Mouse (Mus musculus) lung, embryonic 14.5 days (tissue): ENCODE measurements at regions not wholly inside any gene's neighbourhood (a gene's known extent, or its start where the extent isn't known, plus 50 kb on each side); places are given as distances from the start of the nearest gene placed in this dataset.
A peak's percentile ranks its signal among the peaks of the same experiment; 100 is the strongest.

Experiments
- ATAC-seq: fragments of 200-750 bp; cut with Nextera tagmentation; 2 replicates; pipeline ENCODE4 v1.8.0; 2017; ENCODE audit warnings: mild to moderate bottlenecking, moderate TSS enrichment, moderate library complexity; ENCODE audit not compliant: insufficient read depth
- DNase-seq: peaks from one replicate; pipeline ENCODE4 v3.0.0-alpha.2; 2015
- H3K27ac ChIP-seq: fragments of 300-500 bp; sonication (generic); 2 replicates; pipeline ENCODE4 v1.5.1; 2014; ENCODE audit warnings: low read depth, mild to moderate bottlenecking, moderate library complexity
- H3K27me3 ChIP-seq: fragments of 300-500 bp; sonication (generic); 2 replicates; pipeline ENCODE4 v1.6.1; 2014; ENCODE audit warnings: low read length, control low read depth; ENCODE audit not compliant: insufficient read depth
- H3K36me3 ChIP-seq: fragments of 300-500 bp; sonication (generic); 2 replicates; pipeline ENCODE4 v1.6.1; 2014; ENCODE audit warnings: control low read depth; ENCODE audit not compliant: insufficient read depth
- H3K4me1 ChIP-seq: fragments of 300-500 bp; sonication (generic); 2 replicates; pipeline ENCODE4 v1.6.1; 2014; ENCODE audit warnings: antibody characterized with exemption, control low read depth; ENCODE audit not compliant: insufficient read depth
- H3K4me2 ChIP-seq: fragments of 300-500 bp; sonication (generic); 2 replicates; pipeline ENCODE4 v1.6.1; 2014; ENCODE audit warnings: mild to moderate bottlenecking
- H3K4me3 ChIP-seq: fragments of 300-500 bp; sonication (generic); 2 replicates; pipeline ENCODE4 v1.5.1; 2014; ENCODE audit warnings: low read depth, low read length
- H3K9ac ChIP-seq: fragments of 300-500 bp; sonication (generic); 2 replicates; pipeline ENCODE4 v1.6.1; 2014
- H3K9me3 ChIP-seq: fragments of 300-500 bp; sonication (generic); 2 replicates; pipeline ENCODE4 v1.6.1; 2016; ENCODE audit warnings: low read depth, low read length, control low read depth
- CTCF ChIP-seq: IDR thresholded peaks from 2 replicates; pipeline ENCODE4 v1.5.1; 2016; ENCODE audit warnings: antibody characterized with exemption, low read depth
- WGBS: fragments of 180-500 bp; shearing (Covaris S2); extraction: QIAGEN DNeasy Blood & Tissue Kit; methylation state at CpG from one replicate; pipeline ENCODE4 v1.1.7; 2014; 5-methylcytosine and 5-hydroxymethylcytosine counted together

DNA sequence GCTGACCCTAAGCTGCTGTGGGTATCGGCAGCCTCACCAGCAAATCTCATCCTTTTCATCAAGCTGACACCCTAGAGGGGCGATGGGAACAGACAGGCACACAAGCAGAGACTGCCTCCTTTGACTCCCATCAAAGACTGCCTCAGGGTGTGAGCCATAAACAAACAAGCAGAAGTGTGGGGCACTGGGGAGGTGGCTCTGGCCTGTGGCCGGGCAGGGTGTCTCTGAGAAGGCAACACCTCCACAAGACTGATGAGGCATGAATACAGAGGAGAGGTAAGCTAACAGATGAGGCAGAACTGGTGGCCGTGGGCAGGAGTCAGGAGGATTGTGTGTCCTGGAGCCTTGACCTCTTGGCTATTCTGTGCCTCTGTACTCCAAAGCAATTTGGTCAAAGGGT lies 77.8 kb upstream of the Pcsk6 start:
- ATAC-seq: no peak
- Histone ChIP-seq H3K4me2 (no peak overlapping the region), H3K27me3 (no peaks in the 10 kb centered on the region), H3K4me3 (no peak overlapping the region), H3K4me1 (no peaks in the 10 kb centered on the region), H3K9me3 (no peaks in the 10 kb centered on the region), H3K27ac (no peak overlapping the region), H3K9ac (no peak overlapping the region), H3K36me3 (no peaks in the 10 kb centered on the region)
- TF ChIP-seq CTCF: no peak
- no peak for DNase-seq
- WGBS: 21% methylated on average over 4 of the region's 4 CpGs

DNA sequence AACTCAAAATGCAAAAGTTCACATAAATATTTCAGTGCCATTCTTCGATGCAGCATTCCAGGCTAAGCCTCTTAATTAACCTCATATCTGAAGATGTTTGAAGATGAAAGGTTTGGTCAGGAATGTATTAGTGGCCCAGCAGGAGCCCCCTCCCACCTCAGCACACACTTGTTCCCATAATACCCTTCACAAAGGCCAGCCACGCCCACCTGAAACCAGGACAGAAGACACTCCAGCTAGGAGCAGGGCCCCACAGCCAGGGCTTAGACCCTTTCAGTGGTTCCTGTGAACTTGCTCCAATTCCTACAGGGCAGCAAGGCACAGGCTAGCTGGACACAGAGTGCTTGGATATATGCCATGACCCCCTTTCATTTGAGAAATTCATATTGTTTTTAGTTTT lies 74.6 kb upstream of the Pcsk6 start:
- WGBS: 40% methylated on average over 2 of the region's 2 CpGs
- Histone ChIP-seq H3K4me3 (no peak overlapping the region), H3K4me1 (no peaks in the 10 kb centered on the region), H3K4me2 (no peak overlapping the region), H3K27me3 (no peaks in the 10 kb centered on the region), H3K9ac (no peak overlapping the region), H3K27ac (no peak overlapping the region), H3K9me3 (no peaks in the 10 kb centered on the region), H3K36me3 (no peaks in the 10 kb centered on the region)
- no peak for ATAC-seq
- no peak for TF ChIP-seq CTCF
- no peak for DNase-seq

DNA sequence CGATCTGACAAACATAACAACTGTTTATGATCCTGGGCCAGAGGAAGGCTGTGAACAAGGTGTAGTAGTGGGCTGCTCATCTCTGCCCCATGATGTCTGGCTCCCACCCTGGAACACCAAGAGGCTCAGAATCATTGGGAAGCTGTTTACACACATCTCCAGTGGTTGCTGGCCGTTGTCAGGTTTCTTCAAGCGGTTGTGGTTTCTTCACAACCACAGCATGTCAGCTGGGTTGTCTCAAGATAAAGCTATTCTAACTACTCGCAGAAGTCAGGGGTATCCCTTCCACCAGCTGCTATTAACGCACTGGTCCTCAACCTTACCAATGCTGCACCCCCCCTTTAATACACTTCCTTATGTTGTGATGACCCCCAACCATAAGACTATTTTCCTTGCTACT lies 73.7 kb upstream of the Pcsk6 start:
- no peak overlapping the region for H3K9ac ChIP-seq
- no peaks in the 10 kb centered on the region for H3K4me1 ChIP-seq
- no peak overlapping the region for H3K27ac ChIP-seq
- H3K36me3 ChIP-seq: no peaks in the 10 kb centered on the region
- no peak for TF ChIP-seq CTCF
- H3K27me3 ChIP-seq: no peaks in the 10 kb centered on the region
- H3K4me3 ChIP-seq: no peak overlapping the region
- 79% methylated on average over 5 of the region's 5 CpGs for WGBS
- no peaks in the 10 kb centered on the region for H3K9me3 ChIP-seq
- no peak for DNase-seq
- no peak for ATAC-seq
- H3K4me2 ChIP-seq: no peak overlapping the region

DNA sequence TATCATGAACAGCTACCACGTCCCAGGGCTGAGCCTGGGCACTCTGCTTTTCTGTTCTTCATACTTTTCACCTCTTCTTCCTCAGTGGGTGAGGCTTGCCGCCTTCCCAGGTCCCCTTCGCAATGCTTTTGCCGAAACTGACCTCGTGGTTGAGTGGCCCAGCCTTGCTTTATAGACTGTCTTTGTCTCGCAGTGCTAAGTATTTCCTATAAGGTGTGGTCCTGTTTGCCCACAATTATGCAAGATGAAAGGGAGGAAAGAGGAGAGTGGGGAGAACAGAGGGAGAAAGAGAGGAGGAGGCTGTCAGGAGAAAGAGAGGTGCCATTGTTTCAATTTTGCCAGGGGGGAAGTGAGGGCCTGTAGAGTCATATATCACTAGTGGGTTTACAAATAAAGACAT lies 71.3 kb upstream of the Pcsk6 start:
- Histone ChIP-seq H3K9ac (no peak overlapping the region), H3K36me3 (no peaks in the 10 kb centered on the region), H3K4me2 (no peak overlapping the region), H3K27me3 (no peaks in the 10 kb centered on the region), H3K4me1 (no peaks in the 10 kb centered on the region), H3K27ac (peak overlapping the region; percentile 3; the same call in 1 of the 2 replicates), H3K9me3 (peaks cover 6% of the 10 kb centered on the region; the same call in 1 of the 2 replicates), H3K4me3 (no peak overlapping the region)
- no peak for TF ChIP-seq CTCF
- WGBS: 50% methylated on average over 6 of the region's 6 CpGs
- ATAC-seq (peak; percentile 89), DNase-seq (peak; percentile 44)

DNA sequence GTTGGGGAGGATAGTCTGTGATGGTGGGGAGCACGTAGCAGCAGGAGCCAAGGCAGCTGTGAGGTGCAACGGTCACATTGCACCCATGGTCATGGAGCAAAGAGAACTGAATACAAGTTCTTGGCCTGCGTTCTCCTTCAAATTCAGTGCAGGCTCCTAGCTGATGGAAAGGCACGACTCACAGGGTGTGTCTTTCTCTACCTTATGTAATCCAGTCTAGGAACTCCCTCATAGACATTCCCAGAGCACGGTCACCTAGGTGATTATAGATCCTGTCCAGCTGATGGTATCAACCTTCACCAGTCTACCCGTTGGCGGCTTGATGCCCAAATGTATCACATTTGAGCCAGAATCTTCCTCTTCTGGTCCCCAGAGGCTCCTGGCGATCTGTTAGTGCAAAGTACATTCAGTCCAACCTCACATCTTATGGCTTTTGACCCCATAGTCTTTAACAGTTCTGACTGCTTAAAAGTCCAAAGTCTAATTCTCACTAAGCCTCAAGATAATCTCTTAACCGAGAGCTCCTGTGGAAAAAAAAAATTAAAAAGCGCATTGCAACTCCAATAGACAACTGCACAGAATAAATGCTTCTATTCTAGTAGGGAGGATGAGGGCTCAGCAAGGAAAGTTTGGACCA lies 69.2 kb upstream of the Pcsk6 start:
- peaks cover 9% of the 10 kb centered on the region; the same call in 1 of the 2 replicates for H3K9me3 ChIP-seq

DNA sequence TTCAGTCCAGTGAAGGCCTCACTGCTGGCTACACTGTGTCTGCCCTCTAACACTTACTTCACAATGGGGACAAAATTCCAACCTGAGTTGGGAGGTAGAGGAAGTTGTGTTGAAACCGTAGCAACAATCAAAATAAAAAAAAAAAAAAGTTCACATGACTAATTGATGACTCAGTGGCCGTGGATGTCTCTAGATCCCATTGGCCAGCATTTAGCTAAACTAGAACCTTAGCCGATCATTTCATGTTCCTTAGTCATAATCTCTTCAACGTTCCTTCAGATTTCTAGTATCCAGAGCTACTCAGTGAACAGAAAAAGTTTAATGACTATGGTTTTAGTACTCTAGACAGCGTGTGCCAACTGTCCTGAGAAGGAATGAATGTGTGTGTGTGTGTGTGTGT lies 59.2 kb upstream of the Pcsk6 start:
- no peak overlapping the region for H3K4me2 ChIP-seq
- no peaks in the 10 kb centered on the region for H3K27me3 ChIP-seq
- WGBS: 87% methylated on average over 5 of the region's 5 CpGs
- no peaks in the 10 kb centered on the region for H3K36me3 ChIP-seq
- H3K9me3 ChIP-seq: no peaks in the 10 kb centered on the region
- ATAC-seq (no peak), DNase-seq (no peak)
- H3K27ac ChIP-seq: no peak overlapping the region
- 0 out of 2 replicates have a peak, but pooled peaks cover 6% of the 10 kb centered on the region for H3K4me1 ChIP-seq
- H3K9ac ChIP-seq: no peak overlapping the region
- no peak for TF ChIP-seq CTCF
- no peak overlapping the region for H3K4me3 ChIP-seq

More for the DNA sequence above, 69.2 kb upstream of the Pcsk6 start:
- no peak overlapping the region for H3K9ac ChIP-seq
- H3K27ac ChIP-seq: no peak overlapping the region
- H3K4me2 ChIP-seq: no peak overlapping the region
- WGBS: 85% methylated on average over 10 of the region's 10 CpGs
- H3K4me1 ChIP-seq: no peaks in the 10 kb centered on the region
- H3K27me3 ChIP-seq: no peaks in the 10 kb centered on the region
- DNase-seq (no peak), ATAC-seq (no peak)
- H3K36me3 ChIP-seq: no peaks in the 10 kb centered on the region
- H3K4me3 ChIP-seq: no peak overlapping the region
- no peak for TF ChIP-seq CTCF

DNA sequence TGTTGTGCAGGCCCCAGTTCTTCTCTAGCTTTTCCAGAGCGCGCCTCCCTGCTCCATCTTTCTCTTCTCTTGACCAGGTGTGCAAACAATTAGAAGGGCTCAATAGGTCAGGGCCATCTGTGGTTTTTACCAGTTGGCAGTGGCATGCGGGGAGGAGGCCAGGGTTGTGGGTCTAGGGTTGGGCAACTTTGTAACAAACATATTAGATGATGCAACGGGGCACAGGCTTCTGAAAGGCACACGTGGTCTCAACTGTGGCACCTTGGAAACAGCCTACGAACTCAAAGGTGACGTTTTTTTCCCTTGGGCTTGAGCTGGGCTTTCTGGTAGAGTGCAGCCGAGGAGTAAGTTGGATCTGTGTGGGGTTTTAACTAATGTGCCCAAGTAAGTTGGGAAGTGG lies 58.7 kb upstream of the Pcsk6 start:
- no peaks in the 10 kb centered on the region for H3K27me3 ChIP-seq

More for the DNA sequence above, 58.7 kb upstream of the Pcsk6 start:
- 0 out of 2 replicates have a peak, but pooled peaks cover 6% of the 10 kb centered on the region for H3K4me1 ChIP-seq
- no peaks in the 10 kb centered on the region for H3K36me3 ChIP-seq
- 76% methylated on average over 8 of the region's 8 CpGs for WGBS
- no peak overlapping the region for H3K27ac ChIP-seq
- TF ChIP-seq CTCF: no peak
- H3K4me3 ChIP-seq: no peak overlapping the region
- H3K9me3 ChIP-seq: no peaks in the 10 kb centered on the region
- 0 out of 2 replicates have a peak, but pooled peaks have one; percentile 19 for ATAC-seq
- DNase-seq: no peak
- no peak overlapping the region for H3K4me2 ChIP-seq
- no peak overlapping the region for H3K9ac ChIP-seq
